Mouse (Mus musculus): ENCODE data around the gene Fhad1. TPM values are rescaled to one million over a fixed set of nuclear protein-coding genes. Genes with fewer than 3 reads are reported as not detected.
A peak's percentile ranks its signal among the peaks of the same experiment; 100 is the strongest.

Gene Fhad1
- total RNA-seq, 2 experiments from 2014 or later: 4.6 to 5.1 TPM

- intact Hi-C loops (cut with DNase I): loop anchor here (2.0 kb wide), 1 partner anchor 78 kb away; the partner anchor contains the start of gene Efhd2
- no peak for DNase-seq (ENCODE audit: low spot score in 2 of 2)
These were observed 61.6 kb downstream of the Fhad1 start for GRCm38 (mm10) chr4:141953291-141953690.

GRCm38 (mm10) chr4:141952824-141953223 is 62.1 kb downstream of the Fhad1 start:
- intact Hi-C loops (cut with DNase I): loop anchor here (2.0 kb wide), 1 partner anchor 78 kb away; the partner anchor contains the start of gene Efhd2
- peak; percentile 18 to 68 for DNase-seq (ENCODE audit: low spot score in 2 of 2)

GRCm38 (mm10) chr4:141952114-141952513 is 62.8 kb downstream of the Fhad1 start:
- peak; percentile 55 to 89 for DNase-seq (ENCODE audit: low spot score in 2 of 2)
- intact Hi-C loops (cut with DNase I): loop anchor here (2.0 kb wide), 1 partner anchor 77 kb away; the partner anchor contains the start of gene Efhd2

- no peak for DNase-seq (ENCODE audit: low spot score in 2 of 2)
- intact Hi-C loops (cut with DNase I): no loop called here
These were observed 65.4 kb downstream of the Fhad1 start for GRCm38 (mm10) chr4:141949436-141949835.

GRCm38 (mm10) chr4:141948822-141949221 is 66.1 kb downstream of the Fhad1 start:
- intact Hi-C loops (cut with DNase I): no loop called here

GRCm38 (mm10) chr4:141942403-141942802 is 72.5 kb downstream of the Fhad1 start:
- intact Hi-C loops (cut with DNase I): no loop called here
- no peak for DNase-seq (ENCODE audit: low spot score in 2 of 2)

More at GRCm38 (mm10) chr4:141948822-141949221, 66.1 kb downstream of the Fhad1 start:
- DNase-seq (ENCODE audit: low spot score in 2 of 2): peak in 1 of 2 experiments; percentile 42

GRCm38 (mm10) chr4:141941289-141941688 is 73.6 kb downstream of the Fhad1 start:
- intact Hi-C loops (cut with DNase I): no loop called here
- DNase-seq (ENCODE audit: low spot score in 2 of 2): no peak

GRCm38 (mm10) chr4:141938535-141938934 is 76.3 kb downstream of the Fhad1 start:
- DNase-seq (ENCODE audit: low spot score in 2 of 2): no peak
- intact Hi-C loops (cut with DNase I): no loop called here

- no peak for DNase-seq (ENCODE audit: low spot score in 2 of 2)
- intact Hi-C loops (cut with DNase I): no loop called here
These were observed 81.9 kb downstream of the Fhad1 start for GRCm38 (mm10) chr4:141932785-141933574.

- intact Hi-C loops (cut with DNase I): no loop called here
- no peak for DNase-seq (ENCODE audit: low spot score in 2 of 2)
These were observed 83.4 kb downstream of the Fhad1 start for GRCm38 (mm10) chr4:141931526-141931925.

- intact Hi-C loops (cut with DNase I): no loop called here
These were observed 84.9 kb downstream of the Fhad1 start for GRCm38 (mm10) chr4:141930001-141930400.

GRCm38 (mm10) chr4:141928881-141929281 is 86.0 kb downstream of the Fhad1 start:
- intact Hi-C loops (cut with DNase I): no loop called here
- peak; percentile 22 to 83 for DNase-seq (ENCODE audit: low spot score in 2 of 2)

More at GRCm38 (mm10) chr4:141930001-141930400, 84.9 kb downstream of the Fhad1 start:
- DNase-seq (ENCODE audit: low spot score in 2 of 2): no peak

- intact Hi-C loops (cut with DNase I): no loop called here
These were observed 89.0 kb downstream of the Fhad1 start for GRCm38 (mm10) chr4:141925781-141926345.

GRCm38 (mm10) chr4:141923961-141924360 is 90.9 kb downstream of the Fhad1 start:
- DNase-seq (ENCODE audit: low spot score in 2 of 2): peak in 1 of 2 experiments; percentile 47
- intact Hi-C loops (cut with DNase I): no loop called here

More at GRCm38 (mm10) chr4:141925781-141926345, 89.0 kb downstream of the Fhad1 start:
- no peak for DNase-seq (ENCODE audit: low spot score in 2 of 2)

GRCm38 (mm10) chr4:141920391-141920790 is 94.5 kb downstream of the Fhad1 start:
- intact Hi-C loops (cut with DNase I): no loop called here
- DNase-seq (ENCODE audit: low spot score in 2 of 2): no peak

GRCm38 (mm10) chr4:141917735-141918419 is 97.0 kb downstream of the Fhad1 start:
- intact Hi-C loops (cut with DNase I): no loop called here
- DNase-seq (ENCODE audit: low spot score in 2 of 2): no peak

- intact Hi-C loops (cut with DNase I): no loop called here
These were observed 100.8 kb downstream of the Fhad1 start for GRCm38 (mm10) chr4:141914040-141914439.

GRCm38 (mm10) chr4:141913201-141913993 is 101.5 kb downstream of the Fhad1 start:
- no peak for DNase-seq (ENCODE audit: low spot score in 2 of 2)
- intact Hi-C loops (cut with DNase I): no loop called here

More at GRCm38 (mm10) chr4:141914040-141914439, 100.8 kb downstream of the Fhad1 start:
- peak in 1 of 2 experiments; percentile 34 for DNase-seq (ENCODE audit: low spot score in 2 of 2)

- intact Hi-C loops (cut with DNase I): no loop called here
- DNase-seq (ENCODE audit: low spot score in 2 of 2): no peak
These were observed 110.2 kb downstream of the Fhad1 start for GRCm38 (mm10) chr4:141904710-141905109.
